Mouse (Mus musculus) lung, embryonic 15.5 days (tissue): ENCODE measurements at regions not wholly inside any gene's neighbourhood (a gene's known extent, or its start where the extent isn't known, plus 50 kb on each side); places are given as distances from the start of the nearest gene placed in this dataset.

Experiments
- ATAC-seq: fragments of 200-750 bp; cut with Nextera tagmentation; 2 replicates; pipeline ENCODE4 v1.8.0; 2017; ENCODE audit warnings: moderate number of reproducible peaks, borderline replicate concordance; ENCODE audit not compliant: low FRiP score, low TSS enrichment; ENCODE audit errors: extremely low read depth
- H3K27ac ChIP-seq: fragments of 300-500 bp; sonication (generic); 2 replicates; pipeline ENCODE4 v1.5.1; 2015; ENCODE audit warnings: moderate library complexity, mild to moderate bottlenecking, inconsistent platforms
- H3K27me3 ChIP-seq: fragments of 300-500 bp; sonication (generic); 2 replicates; pipeline ENCODE4 v1.6.1; 2015; ENCODE audit warnings: inconsistent platforms
- H3K36me3 ChIP-seq: fragments of 300-500 bp; sonication (generic); 2 replicates; pipeline ENCODE4 v1.6.1; 2015; ENCODE audit warnings: inconsistent platforms
- H3K4me1 ChIP-seq: fragments of 300-500 bp; sonication (generic); 2 replicates; pipeline ENCODE4 v1.6.1; 2015; ENCODE audit warnings: inconsistent platforms
- H3K4me2 ChIP-seq: fragments of 300-500 bp; sonication (generic); 2 replicates; pipeline ENCODE4 v1.6.1; 2015; ENCODE audit warnings: inconsistent platforms, mild to moderate bottlenecking, moderate library complexity
- H3K4me3 ChIP-seq: fragments of 300-500 bp; sonication (generic); 2 replicates; pipeline ENCODE4 v1.5.1; 2015; ENCODE audit warnings: mild to moderate bottlenecking, inconsistent platforms
- H3K9ac ChIP-seq: fragments of 300-500 bp; sonication (generic); 2 replicates; pipeline ENCODE4 v1.6.1; 2015; ENCODE audit warnings: inconsistent platforms
- H3K9me3 ChIP-seq: fragments of 300-500 bp; sonication (generic); 2 replicates; pipeline ENCODE4 v1.6.1; 2016; ENCODE audit warnings: inconsistent platforms
- WGBS: fragments of 180-500 bp; shearing (Covaris S2); methylation state at CpG from one replicate; pipeline ENCODE4 v1.1.7; 2015; 5-methylcytosine and 5-hydroxymethylcytosine counted together

GRCm38 (mm10) chr16:77346128-77346527 is 255.8 kb downstream of the Gm11146 start:
- 42% methylated on average over 7 of the region's 7 CpGs for WGBS
- Histone ChIP-seq H3K9me3 (no peaks in the 10 kb centered on the region), H3K9ac (no peak overlapping the region), H3K4me3 (no peak overlapping the region), H3K36me3 (no peaks in the 10 kb centered on the region), H3K27me3 (no peaks in the 10 kb centered on the region), H3K27ac (no peak overlapping the region), H3K4me1 (no peaks in the 10 kb centered on the region), H3K4me2 (no peak overlapping the region)
- no peak for ATAC-seq

GRCm38 (mm10) chr16:77332285-77332684 is 269.6 kb downstream of the Gm11146 start:
- no peak for ATAC-seq
- Histone ChIP-seq H3K27me3 (no peaks in the 10 kb centered on the region), H3K36me3 (no peaks in the 10 kb centered on the region), H3K4me2 (no peak overlapping the region), H3K4me3 (no peak overlapping the region), H3K9ac (no peak overlapping the region), H3K4me1 (no peaks in the 10 kb centered on the region), H3K27ac (no peak overlapping the region), H3K9me3 (no peaks in the 10 kb centered on the region)
- 75% methylated on average over 6 of the region's 6 CpGs for WGBS

GRCm38 (mm10) chr16:77330996-77331395 is 270.9 kb downstream of the Gm11146 start:
- Histone ChIP-seq H3K4me2 (peak overlapping the region; percentile 61), H3K4me3 (peak overlapping the region; percentile 50), H3K27ac (peak overlapping the region; percentile 96), H3K4me1 (no peaks in the 10 kb centered on the region), H3K9me3 (no peaks in the 10 kb centered on the region), H3K9ac (peak overlapping the region; percentile 34), H3K36me3 (no peaks in the 10 kb centered on the region), H3K27me3 (no peaks in the 10 kb centered on the region)
- peak; percentile 41; the same call in 1 of the 2 replicates for ATAC-seq
- WGBS, result 5% methylated on average over 8 of the region's 8 CpGs

- Histone ChIP-seq H3K36me3 (no peaks in the 10 kb centered on the region), H3K27ac (peak overlapping the region; percentile 96), H3K9me3 (no peaks in the 10 kb centered on the region), H3K4me3 (peak overlapping the region; percentile 50), H3K9ac (peak overlapping the region; percentile 64), H3K4me2 (peak overlapping the region; percentile 61), H3K4me1 (no peaks in the 10 kb centered on the region), H3K27me3 (no peaks in the 10 kb centered on the region)
- peak; percentile 58; the same call in 1 of the 2 replicates for ATAC-seq
- 6% methylated on average over 10 of the region's 10 CpGs for WGBS
These were observed 272.0 kb downstream of the Gm11146 start for GRCm38 (mm10) chr16:77329711-77330530.

- H3K4me2 ChIP-seq, result peak overlapping the region; percentile 61
These were observed 272.7 kb downstream of the Gm11146 start for GRCm38 (mm10) chr16:77329160-77329691.

GRCm38 (mm10) chr16:77328628-77329159 is 273.2 kb downstream of the Gm11146 start:
- Histone ChIP-seq H3K4me2 (peak overlapping the region; percentile 61), H3K27ac (peak overlapping the region; percentile 96), H3K36me3 (no peaks in the 10 kb centered on the region), H3K4me1 (no peaks in the 10 kb centered on the region), H3K9ac (peak overlapping the region; percentile 64), H3K4me3 (peak overlapping the region; percentile 50), H3K9me3 (no peaks in the 10 kb centered on the region), H3K27me3 (no peaks in the 10 kb centered on the region)
- ATAC-seq, result 0 out of 2 replicates have a peak, but pooled peaks have one; percentile 2
- WGBS, result 21% methylated on average over 6 of the region's 6 CpGs

More at GRCm38 (mm10) chr16:77329160-77329691, 272.7 kb downstream of the Gm11146 start:
- Histone ChIP-seq H3K4me1 (no peaks in the 10 kb centered on the region), H3K27ac (peak overlapping the region; percentile 96), H3K27me3 (no peaks in the 10 kb centered on the region), H3K9ac (peak overlapping the region; percentile 64), H3K36me3 (no peaks in the 10 kb centered on the region), H3K4me3 (peak overlapping the region; percentile 50), H3K9me3 (no peaks in the 10 kb centered on the region)
- peak; percentile 80 for ATAC-seq
- WGBS, result 3% methylated on average over 17 of the region's 17 CpGs

GRCm38 (mm10) chr16:77328049-77328448 is 273.8 kb downstream of the Gm11146 start:
- no peak overlapping the region for H3K27ac ChIP-seq
- H3K9me3 ChIP-seq, result no peaks in the 10 kb centered on the region
- no peak overlapping the region for H3K4me3 ChIP-seq
- H3K9ac ChIP-seq, result no peak overlapping the region
- no peak for ATAC-seq
- H3K4me1 ChIP-seq, result no peaks in the 10 kb centered on the region
- H3K36me3 ChIP-seq, result no peaks in the 10 kb centered on the region
- no peak overlapping the region for H3K4me2 ChIP-seq
- no peaks in the 10 kb centered on the region for H3K27me3 ChIP-seq
- WGBS, result 48% methylated on average over 5 of the region's 5 CpGs

- H3K9ac ChIP-seq, result no peak overlapping the region
- ATAC-seq, result no peak
- no peak overlapping the region for H3K4me3 ChIP-seq
- no peak overlapping the region for H3K27ac ChIP-seq
- H3K4me1 ChIP-seq, result no peaks in the 10 kb centered on the region
- H3K9me3 ChIP-seq, result no peaks in the 10 kb centered on the region
- H3K27me3 ChIP-seq, result no peaks in the 10 kb centered on the region
- no peaks in the 10 kb centered on the region for H3K36me3 ChIP-seq
- no peak overlapping the region for H3K4me2 ChIP-seq
- WGBS, result 41% methylated on average over 5 of the region's 5 CpGs
These were observed 279.6 kb downstream of the Gm11146 start for GRCm38 (mm10) chr16:77322338-77322737.

GRCm38 (mm10) chr16:77318150-77318549 is 283.7 kb downstream of the Gm11146 start:
- WGBS, result 92% methylated on average over 1 of the region's 1 CpGs
- Histone ChIP-seq H3K4me3 (no peak overlapping the region), H3K9me3 (no peaks in the 10 kb centered on the region), H3K4me1 (no peaks in the 10 kb centered on the region), H3K27ac (no peak overlapping the region), H3K36me3 (no peaks in the 10 kb centered on the region), H3K27me3 (no peaks in the 10 kb centered on the region), H3K9ac (no peak overlapping the region), H3K4me2 (no peak overlapping the region)
- ATAC-seq, result no peak

GRCm38 (mm10) chr16:77315354-77315753 is 286.5 kb downstream of the Gm11146 start:
- Histone ChIP-seq H3K36me3 (no peaks in the 10 kb centered on the region), H3K9me3 (no peaks in the 10 kb centered on the region), H3K4me3 (no peak overlapping the region), H3K27me3 (no peaks in the 10 kb centered on the region), H3K9ac (no peak overlapping the region), H3K27ac (no peak overlapping the region), H3K4me1 (no peaks in the 10 kb centered on the region), H3K4me2 (no peak overlapping the region)
- no peak for ATAC-seq
- 60% methylated on average over 1 of the region's 1 CpGs for WGBS

GRCm38 (mm10) chr16:77313195-77313594 is 288.7 kb downstream of the Gm11146 start:
- Histone ChIP-seq H3K36me3 (no peaks in the 10 kb centered on the region), H3K27me3 (no peaks in the 10 kb centered on the region), H3K9ac (no peak overlapping the region), H3K9me3 (no peaks in the 10 kb centered on the region), H3K4me1 (no peaks in the 10 kb centered on the region), H3K27ac (no peak overlapping the region), H3K4me2 (no peak overlapping the region), H3K4me3 (no peak overlapping the region)
- no peak for ATAC-seq
